Mouse (Mus musculus) ovary, postnatal 14 days (tissue): ENCODE results near the gene Olfr1360.

Source experiments
- DNase-seq: peaks from one replicate; pipeline ENCODE4 v3.0.0; 2022; ENCODE audit warnings: low spot score

The Olfr1360 gene

GRCm38 (mm10) chr13:21642418-21642817, 34.8 kb downstream of the Olfr1360 start, which contains the start of gene Olfr11:
Gene Olfr11 (minus strand): TSS chr13:21642518.
- no peak for DNase-seq
